Mouse (Mus musculus): ENCODE results near the gene BC048562.

DNA sequence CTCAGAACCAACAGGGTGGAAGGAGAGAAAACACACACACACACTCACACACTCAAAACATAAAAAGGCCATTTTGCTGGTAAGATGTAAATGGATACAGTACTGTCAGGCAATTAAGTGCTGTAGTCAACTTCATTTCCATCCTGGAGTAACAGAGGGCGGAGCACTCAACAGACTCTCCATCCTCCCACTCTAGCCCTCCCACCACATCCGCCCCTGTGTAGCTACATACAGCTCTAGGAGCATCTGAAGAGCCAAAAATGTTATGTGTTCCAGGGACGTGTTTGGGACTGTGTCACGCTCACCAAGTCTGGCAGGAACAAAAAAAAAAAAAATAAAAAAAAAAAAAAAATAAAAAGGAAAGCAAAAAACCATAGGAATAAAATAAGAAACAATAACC is 33.2 kb upstream of the BC048562 start:
- TF ChIP-seq CTCF (IDR thresholded peaks at IDR 0.05; ENCODE audit: borderline replicate concordance, extremely low read depth, insufficient read depth, insufficient read length) = no peak
- TF ChIP-seq POLR2A (IDR thresholded peaks at IDR 0.05; ENCODE audit: borderline replicate concordance, extremely low read depth, insufficient read depth, insufficient read length, poor library complexity, severe bottlenecking) = no peak
